Mouse (Mus musculus) liver, embryonic 14.5 days (tissue): Measurements from ENCODE around the gene Larp1.

Source experiments
- CTCF ChIP-seq: IDR thresholded peaks from 2 replicates; pipeline ENCODE4 v1.5.1; 2016; ENCODE audit warnings: antibody characterized with exemption, low read depth, control low read depth
- EP300 ChIP-seq: IDR thresholded peaks from 2 replicates; pipeline ENCODE4 v1.6.1; 2016; ENCODE audit warnings: antibody characterized with exemption, low read depth

GRCm38 (mm10) chr11:57973913-57974234, 35.0 kb upstream of the Larp1 start:
- TF ChIP-seq EP300 (no peak), CTCF (no peak)
